Mouse (Mus musculus): ENCODE results near the gene Eif3j1. TPM values are rescaled to one million over a fixed set of nuclear protein-coding genes. Genes with fewer than 3 reads are reported as not detected.
"Not testable (repeated sequence)": the region's sequence is repeated elsewhere in the genome, so short reads cannot be mapped to it uniquely, and the experiment has no call there.

The Eif3j1 gene
- 13.2 and 16.2 TPM in 2 replicates for polyA plus RNA-seq (2016; fragmentation: Nextera tagmentation; extraction: Ambion mirVana)

- 0 out of 2 replicates have a peak, but pooled peaks cover 2% of the 10 kb centered on the region for H3K4me1 ChIP-seq
- DNase-seq (ENCODE audit: low spot score), result peak; percentile 98
- WGBS, result under 1% methylated on average over 55 of the region's 67 CpGs
These were observed at the start of gene Eif3j1 for GRCm38 (mm10) chr2:122027862-122028755. Eif3j1 (plus strand) TSS chr2:122028546.

GRCm38 (mm10) chr2:121995738-121996137 is 32.6 kb upstream of the Eif3j1 start:
- 92% methylated on average over 1 of the region's 1 CpGs for WGBS
- no peak for DNase-seq (ENCODE audit: low spot score)
- Histone ChIP-seq H3K4me3 (no peak overlapping the region), H3K4me1 (no peaks in the 10 kb centered on the region), H3K9me3 (no peaks in the 10 kb centered on the region), H3K36me3 (peaks cover 67% of the 10 kb centered on the region), H3K27me3 (ENCODE audit: insufficient read depth, poor library complexity, severe bottlenecking) (no peaks in the 10 kb centered on the region), H3K27ac (no peak overlapping the region)

More at GRCm38 (mm10) chr2:122027862-122028755, at the start of gene Eif3j1:
- H3K27me3 ChIP-seq (ENCODE audit: insufficient read depth, poor library complexity, severe bottlenecking), result no peaks in the 10 kb centered on the region
- H3K36me3 ChIP-seq, result peaks cover 16% of the 10 kb centered on the region
- peak within 1 kb of the TSS; percentile 96 for H3K27ac ChIP-seq
- H3K4me3 ChIP-seq, result peak within 1 kb of the TSS; percentile 93
- no peaks in the 10 kb centered on the region for H3K9me3 ChIP-seq

- Histone ChIP-seq H3K27me3 (ENCODE audit: insufficient read depth, poor library complexity, severe bottlenecking) (no peaks in the 10 kb centered on the region), H3K4me3 (no peak overlapping the region), H3K36me3 (peaks cover 60% of the 10 kb centered on the region), H3K4me1 (no peaks in the 10 kb centered on the region), H3K27ac (no peak overlapping the region), H3K9me3 (no peaks in the 10 kb centered on the region)
- 89% methylated on average over 3 of the region's 3 CpGs for WGBS
- DNase-seq (ENCODE audit: low spot score), result no peak
These were observed 19.5 kb upstream of the Eif3j1 start for GRCm38 (mm10) chr2:122008832-122009231.

GRCm38 (mm10) chr2:122011441-122011840 is 16.9 kb upstream of the Eif3j1 start:
- H3K4me3 ChIP-seq, result no peak overlapping the region
- peaks cover 47% of the 10 kb centered on the region for H3K36me3 ChIP-seq
- no peak for DNase-seq (ENCODE audit: low spot score)
- no peaks in the 10 kb centered on the region for H3K9me3 ChIP-seq
- H3K4me1 ChIP-seq, result no peaks in the 10 kb centered on the region
- no peak overlapping the region for H3K27ac ChIP-seq
- WGBS, result 90% methylated on average over 7 of the region's 7 CpGs
- H3K27me3 ChIP-seq (ENCODE audit: insufficient read depth, poor library complexity, severe bottlenecking), result no peaks in the 10 kb centered on the region

GRCm38 (mm10) chr2:122018705-122019104 is 9.6 kb upstream of the Eif3j1 start:
- no peak overlapping the region for H3K27ac ChIP-seq
- 46% methylated on average over 1 of the region's 1 CpGs for WGBS
- no peaks in the 10 kb centered on the region for H3K27me3 ChIP-seq (ENCODE audit: insufficient read depth, poor library complexity, severe bottlenecking)
- H3K4me1 ChIP-seq, result no peaks in the 10 kb centered on the region
- H3K4me3 ChIP-seq, result no peak overlapping the region
- H3K9me3 ChIP-seq, result no peaks in the 10 kb centered on the region
- no peak for DNase-seq (ENCODE audit: low spot score)
- peaks cover 8% of the 10 kb centered on the region; the same call in 1 of the 2 replicates for H3K36me3 ChIP-seq

GRCm38 (mm10) chr2:122022284-122022683 is 6.1 kb upstream of the Eif3j1 start:
- no peak overlapping the region for H3K27ac ChIP-seq
- no peaks in the 10 kb centered on the region for H3K27me3 ChIP-seq (ENCODE audit: insufficient read depth, poor library complexity, severe bottlenecking)
- H3K4me1 ChIP-seq, result no peaks in the 10 kb centered on the region
- H3K36me3 ChIP-seq, result no peaks in the 10 kb centered on the region
- DNase-seq (ENCODE audit: low spot score), result no peak
- no peaks in the 10 kb centered on the region for H3K9me3 ChIP-seq
- H3K4me3 ChIP-seq, result no peak overlapping the region
- 68% methylated on average over 2 of the region's 2 CpGs for WGBS

GRCm38 (mm10) chr2:122027091-122027490 is 1.3 kb upstream of the Eif3j1 start:
- 93% methylated on average over 10 of the region's 10 CpGs for WGBS
- not testable (repeated sequence) for H3K27me3 ChIP-seq (ENCODE audit: insufficient read depth, poor library complexity, severe bottlenecking); H3K4me3 ChIP-seq; H3K4me1 ChIP-seq; H3K9me3 ChIP-seq; H3K36me3 ChIP-seq; DNase-seq (ENCODE audit: low spot score); H3K27ac ChIP-seq

GRCm38 (mm10) chr2:122028756-122029700 is 682 bp downstream of the Eif3j1 start:
- peak overlapping the region; percentile 93 for H3K4me3 ChIP-seq
- peak; percentile 83 for DNase-seq (ENCODE audit: low spot score)

GRCm38 (mm10) chr2:122031970-122032369 is 3.6 kb downstream of the Eif3j1 start:
- H3K36me3 ChIP-seq, result peaks cover 43% of the 10 kb centered on the region
- 74% methylated on average over 5 of the region's 6 CpGs for WGBS
- H3K4me1 ChIP-seq, result peaks cover 11% of the 10 kb centered on the region; the same call in 1 of the 2 replicates
- no peak overlapping the region for H3K4me3 ChIP-seq
- H3K27me3 ChIP-seq (ENCODE audit: insufficient read depth, poor library complexity, severe bottlenecking), result no peaks in the 10 kb centered on the region
- DNase-seq (ENCODE audit: low spot score), result no peak
- no peak overlapping the region for H3K27ac ChIP-seq
- H3K9me3 ChIP-seq, result no peaks in the 10 kb centered on the region

More at GRCm38 (mm10) chr2:122028756-122029700, 682 bp downstream of the Eif3j1 start:
- 1% methylated on average over 71 of the region's 71 CpGs for WGBS
- Histone ChIP-seq H3K27me3 (ENCODE audit: insufficient read depth, poor library complexity, severe bottlenecking) (no peaks in the 10 kb centered on the region), H3K9me3 (no peaks in the 10 kb centered on the region), H3K27ac (peak overlapping the region; percentile 96), H3K4me1 (0 out of 2 replicates have a peak, but pooled peaks cover 2% of the 10 kb centered on the region), H3K36me3 (peaks cover 24% of the 10 kb centered on the region)

- peaks cover 9% of the 10 kb centered on the region; the same call in 1 of the 2 replicates for H3K4me1 ChIP-seq
- no peak overlapping the region for H3K27ac ChIP-seq
- DNase-seq (ENCODE audit: low spot score), result no peak
- H3K9me3 ChIP-seq, result no peaks in the 10 kb centered on the region
- WGBS, result 58% methylated on average over 3 of the region's 3 CpGs
- peaks cover 58% of the 10 kb centered on the region for H3K36me3 ChIP-seq
- no peaks in the 10 kb centered on the region for H3K27me3 ChIP-seq (ENCODE audit: insufficient read depth, poor library complexity, severe bottlenecking)
- H3K4me3 ChIP-seq, result no peak overlapping the region
These were observed 7.7 kb downstream of the Eif3j1 start for GRCm38 (mm10) chr2:122036064-122036463.

- peaks cover 61% of the 10 kb centered on the region for H3K36me3 ChIP-seq
- no peak overlapping the region for H3K27ac ChIP-seq
- no peaks in the 10 kb centered on the region for H3K27me3 ChIP-seq (ENCODE audit: insufficient read depth, poor library complexity, severe bottlenecking)
- H3K4me3 ChIP-seq, result no peak overlapping the region
- no peak for DNase-seq (ENCODE audit: low spot score)
- H3K4me1 ChIP-seq, result no peaks in the 10 kb centered on the region
- H3K9me3 ChIP-seq, result no peaks in the 10 kb centered on the region
These were observed 15.6 kb downstream of the Eif3j1 start for GRCm38 (mm10) chr2:122043926-122044325.

- DNase-seq (ENCODE audit: low spot score), result no peak
- Histone ChIP-seq H3K4me3 (no peak overlapping the region), H3K9me3 (no peaks in the 10 kb centered on the region), H3K27me3 (ENCODE audit: insufficient read depth, poor library complexity, severe bottlenecking) (no peaks in the 10 kb centered on the region), H3K36me3 (peaks cover 57% of the 10 kb centered on the region), H3K4me1 (peaks cover 29% of the 10 kb centered on the region), H3K27ac (no peak overlapping the region)
- 76% methylated on average over 11 of the region's 11 CpGs for WGBS
These were observed 31.2 kb downstream of the Eif3j1 start for GRCm38 (mm10) chr2:122059365-122060115.
